Mouse (Mus musculus) testis, adult 2 months (tissue): ENCODE measurements around the gene Lrp2.

Experiments used
- CTCF ChIP-seq: fragments of 200-500 bp; IDR thresholded peaks from 2 replicates; pipeline ENCODE4 v1.5.1; 2012; ENCODE audit warnings: low read depth, mild to moderate bottlenecking, inconsistent platforms, low read length, moderate library complexity; ENCODE audit not compliant: control insufficient read depth, insufficient read depth, insufficient replicate concordance
- POLR2A ChIP-seq: fragments of 200-500 bp; IDR thresholded peaks from 2 replicates; pipeline ENCODE4 v1.6.1; 2012; ENCODE audit warnings: low read depth, mild to moderate bottlenecking, inconsistent platforms, low read length, moderate library complexity; ENCODE audit not compliant: control insufficient read depth

- TF ChIP-seq POLR2A = no peak
- no peak for TF ChIP-seq CTCF
These were observed 34.2 kb downstream of the Lrp2 start for GRCm38 (mm10) chr2:69551639-69552038.
